Mouse (Mus musculus) G1E (cell line): ENCODE results near the gene 2410015M20Rik.

Experiments used
- CTCF ChIP-seq: IDR thresholded peaks from 2 replicates; pipeline ENCODE4 v1.5.1; 2012; ENCODE audit warnings: low read depth, low read length, inconsistent platforms, mixed read lengths
- GATA1 ChIP-seq: IDR thresholded peaks from 2 replicates; pipeline ENCODE4 v1.6.1; 2012; ENCODE audit warnings: borderline replicate concordance, low read length, inconsistent platforms, mixed read lengths
- TAL1 ChIP-seq: conservative IDR thresholded peaks from 2 replicates; pipeline ENCODE4 v1.6.1; 2012; ENCODE audit warnings: low read depth, low read length, inconsistent platforms, mixed read lengths

DNA sequence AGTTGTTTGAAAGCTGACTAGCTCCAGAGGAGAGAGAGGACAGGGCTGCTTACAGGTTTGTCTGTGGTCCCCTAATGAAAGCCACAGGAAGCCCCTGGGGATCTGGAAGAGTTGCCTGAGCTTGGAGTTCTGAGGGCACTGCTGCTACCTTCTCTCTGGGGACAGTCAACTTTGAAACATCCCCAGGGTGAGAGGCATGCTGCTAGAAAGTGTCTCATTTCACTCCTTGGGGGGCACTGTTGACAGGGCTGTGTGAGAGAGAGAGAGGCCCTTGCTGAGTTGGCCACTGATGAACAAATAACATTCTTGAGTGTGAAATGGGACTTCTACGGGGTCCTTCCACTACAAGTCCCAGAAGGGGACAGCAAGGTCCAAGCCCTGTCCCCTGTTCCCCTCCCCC is 21.8 kb downstream of the 2410015M20Rik start:
- no peak for TF ChIP-seq TAL1
- no peak for TF ChIP-seq CTCF
- no peak for TF ChIP-seq GATA1
